Mouse (Mus musculus) E14TG2a.4 (cell line): ENCODE results near the gene Rnf39.

Experiments
- H3K27me3 ChIP-seq: 2 replicates; pipeline ENCODE4 v1.6.1; 2014; ENCODE audit warnings: low read length, control low read depth; ENCODE audit not compliant: insufficient read depth
- H3K36me3 ChIP-seq: 2 replicates; pipeline ENCODE4 v1.6.1; 2014; ENCODE audit warnings: low read length, control low read depth; ENCODE audit not compliant: insufficient read depth
- H3K4me1 ChIP-seq: replicated peaks from 2 replicates; pipeline ENCODE4 v1.6.1; 2014; ENCODE audit warnings: low read depth, low read length, control low read depth
- H3K4me3 ChIP-seq: replicated peaks from 2 replicates; pipeline ENCODE4 v1.5.1; 2014; ENCODE audit warnings: mild to moderate bottlenecking, low read length
- H3K9me3 ChIP-seq: 2 replicates; pipeline ENCODE4 v1.6.1; 2014; ENCODE audit warnings: low read length, control low read depth
- CTCF ChIP-seq: conservative IDR thresholded peaks from 2 replicates; pipeline ENCODE4 v1.5.1; 2014; ENCODE audit warnings: low read length
- NANOG ChIP-seq: IDR thresholded peaks from 2 replicates; pipeline ENCODE4 v1.6.1; 2014; ENCODE audit warnings: borderline replicate concordance, low read length, mixed read lengths
- POU5F1 ChIP-seq: IDR thresholded peaks from 2 replicates; pipeline ENCODE4 v1.6.1; 2014; ENCODE audit warnings: low read length, borderline replicate concordance

Gene Rnf39

DNA sequence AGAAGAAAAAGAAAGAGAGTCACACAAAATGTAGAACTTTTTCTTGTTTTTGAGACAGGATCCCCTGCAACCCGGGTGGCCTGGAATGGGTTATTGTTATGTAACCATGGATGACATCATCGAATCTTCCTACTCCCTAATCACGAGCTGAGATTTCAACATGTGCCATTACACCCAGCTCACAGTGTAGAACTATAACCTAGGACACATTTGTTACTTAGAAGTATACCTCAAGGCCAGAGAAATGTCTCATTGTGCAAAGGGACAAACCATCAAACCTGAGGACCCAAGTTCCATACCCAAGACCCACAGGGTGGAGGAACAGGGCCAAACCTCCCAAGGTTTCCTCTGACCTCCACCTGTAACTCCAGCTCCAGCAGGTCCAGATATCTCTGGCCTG lies 39.1 kb upstream of the Rnf39 start:
- no peak for TF ChIP-seq CTCF
- TF ChIP-seq NANOG = no peak
- TF ChIP-seq POU5F1 = no peak
- peaks cover 21% of the 10 kb centered on the region for H3K4me1 ChIP-seq
- no peaks in the 10 kb centered on the region for H3K36me3 ChIP-seq
- H3K27me3 ChIP-seq = no peaks in the 10 kb centered on the region
- H3K9me3 ChIP-seq = no peaks in the 10 kb centered on the region
- H3K4me3 ChIP-seq = no peak overlapping the region

DNA sequence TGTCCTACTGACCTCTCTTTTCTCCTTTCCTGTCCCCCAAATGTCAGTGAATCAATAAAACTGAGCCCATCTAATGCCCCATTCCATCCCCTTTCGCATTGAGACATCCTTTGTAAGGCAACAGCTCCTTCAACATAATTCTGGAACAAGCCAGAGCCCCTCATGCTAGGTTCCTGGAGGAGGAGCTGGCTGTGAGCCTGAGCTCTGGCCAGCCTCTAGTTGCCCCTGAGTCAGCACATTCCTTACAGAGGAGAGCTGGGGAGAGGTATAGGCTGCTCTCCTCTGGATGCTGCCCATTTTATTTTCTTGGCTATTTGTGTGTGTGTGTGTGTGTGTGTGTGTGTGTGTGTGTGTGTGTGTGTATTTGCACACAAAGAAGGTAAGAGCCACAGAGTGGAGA lies 34.5 kb upstream of the Rnf39 start:
- Histone ChIP-seq H3K27me3 (no peaks in the 10 kb centered on the region), H3K36me3 (no peaks in the 10 kb centered on the region), H3K4me3 (no peak overlapping the region), H3K9me3 (no peaks in the 10 kb centered on the region), H3K4me1 (peaks cover 16% of the 10 kb centered on the region)
- TF ChIP-seq POU5F1 (no peak), NANOG (no peak), CTCF (no peak)

DNA sequence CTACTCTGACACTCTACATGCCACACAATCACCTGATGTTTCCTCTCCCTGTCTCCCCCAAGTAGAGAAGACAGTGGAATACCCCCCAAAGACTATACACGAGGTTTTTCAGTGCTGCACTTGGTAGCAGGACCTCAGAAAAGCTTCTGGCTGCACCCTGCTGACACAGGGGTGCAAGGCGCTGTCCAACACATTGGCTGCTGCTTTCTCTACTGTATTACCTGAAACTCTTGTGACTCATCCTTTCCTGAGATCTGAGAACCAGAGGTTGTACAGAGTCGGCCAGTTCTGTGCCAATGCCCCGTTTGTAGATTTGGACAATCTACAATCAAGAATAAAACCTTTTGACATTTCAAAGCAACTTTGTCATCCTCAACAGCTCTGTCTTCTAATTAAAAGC lies 32.9 kb upstream of the Rnf39 start:
- TF ChIP-seq CTCF (no peak), NANOG (no peak), POU5F1 (no peak)
- H3K4me1 ChIP-seq = peaks cover 14% of the 10 kb centered on the region

DNA sequence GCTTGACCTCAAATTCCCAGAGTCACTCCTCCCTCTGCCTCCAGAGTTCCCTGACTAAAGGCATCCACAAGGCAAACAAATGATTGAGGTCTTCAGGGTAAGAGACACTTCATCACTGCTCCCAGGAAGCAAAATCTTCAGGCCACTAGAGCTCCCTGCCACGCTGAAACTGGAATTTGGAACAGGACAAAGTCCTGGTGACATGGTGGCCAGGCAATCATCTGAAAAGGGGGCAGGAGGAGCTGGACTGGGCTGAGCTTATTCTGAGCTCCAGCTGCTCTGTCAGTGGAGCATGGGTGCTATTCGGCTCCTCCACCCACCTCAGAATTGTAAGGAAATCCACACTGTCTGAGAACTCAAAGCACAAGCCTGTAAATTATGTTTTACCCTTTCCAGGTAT lies 30.7 kb upstream of the Rnf39 start:
- Histone ChIP-seq H3K36me3 (no peaks in the 10 kb centered on the region), H3K4me3 (no peak overlapping the region), H3K27me3 (no peaks in the 10 kb centered on the region), H3K4me1 (peaks cover 30% of the 10 kb centered on the region), H3K9me3 (no peaks in the 10 kb centered on the region)
- TF ChIP-seq CTCF = no peak
- TF ChIP-seq POU5F1 = no peak
- no peak for TF ChIP-seq NANOG

More for the DNA sequence above, 32.9 kb upstream of the Rnf39 start:
- Histone ChIP-seq H3K9me3 (no peaks in the 10 kb centered on the region), H3K27me3 (no peaks in the 10 kb centered on the region), H3K4me3 (no peak overlapping the region), H3K36me3 (no peaks in the 10 kb centered on the region)

DNA sequence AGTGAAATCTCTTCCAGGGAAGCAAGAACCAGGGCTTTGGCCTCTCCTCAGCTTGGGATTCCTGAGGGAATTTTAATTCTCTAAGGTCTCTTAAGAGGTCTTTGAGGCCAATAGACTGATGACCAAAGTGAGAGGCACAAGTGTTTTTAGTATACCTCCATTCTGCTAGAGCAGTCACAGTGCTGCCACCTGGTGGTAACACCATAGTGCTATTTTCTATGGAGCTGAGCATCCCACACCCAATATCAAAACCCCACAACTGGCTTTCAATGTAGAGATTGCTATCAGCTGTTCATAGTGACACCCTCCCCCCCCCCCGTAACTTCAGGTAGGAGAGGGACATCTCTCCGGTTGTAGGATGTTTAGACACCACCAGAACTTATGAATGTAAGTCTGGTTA lies 28.6 kb upstream of the Rnf39 start:
- peaks cover 26% of the 10 kb centered on the region for H3K4me1 ChIP-seq
- H3K36me3 ChIP-seq = no peaks in the 10 kb centered on the region
- no peaks in the 10 kb centered on the region for H3K9me3 ChIP-seq
- H3K27me3 ChIP-seq = no peaks in the 10 kb centered on the region
- TF ChIP-seq POU5F1 (no peak), NANOG (no peak), CTCF (peak; percentile 55)
- H3K4me3 ChIP-seq = no peak overlapping the region

DNA sequence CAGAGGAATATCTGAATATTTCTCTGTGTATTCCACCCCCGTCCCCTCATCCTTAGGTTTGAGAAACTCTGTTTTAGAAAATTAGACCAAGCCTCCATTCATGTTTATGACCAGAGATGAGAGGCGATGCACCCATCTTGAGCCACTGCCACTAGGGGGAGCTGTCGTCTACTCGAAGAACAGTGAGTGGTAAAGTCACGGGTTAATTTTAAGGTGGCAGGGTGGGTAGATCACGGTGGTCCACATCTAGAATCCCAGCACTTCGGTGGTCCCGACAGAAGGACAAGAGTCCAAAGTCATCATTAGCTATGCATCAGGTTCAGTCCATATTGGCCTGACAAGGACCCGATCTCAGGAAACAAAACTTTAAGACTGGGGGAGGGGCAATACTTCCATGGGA lies 27.6 kb upstream of the Rnf39 start:
- Histone ChIP-seq H3K4me1 (peaks cover 26% of the 10 kb centered on the region), H3K36me3 (no peaks in the 10 kb centered on the region), H3K9me3 (no peaks in the 10 kb centered on the region), H3K27me3 (no peaks in the 10 kb centered on the region), H3K4me3 (no peak overlapping the region)
- TF ChIP-seq POU5F1 (no peak), CTCF (peak; percentile 77)

DNA sequence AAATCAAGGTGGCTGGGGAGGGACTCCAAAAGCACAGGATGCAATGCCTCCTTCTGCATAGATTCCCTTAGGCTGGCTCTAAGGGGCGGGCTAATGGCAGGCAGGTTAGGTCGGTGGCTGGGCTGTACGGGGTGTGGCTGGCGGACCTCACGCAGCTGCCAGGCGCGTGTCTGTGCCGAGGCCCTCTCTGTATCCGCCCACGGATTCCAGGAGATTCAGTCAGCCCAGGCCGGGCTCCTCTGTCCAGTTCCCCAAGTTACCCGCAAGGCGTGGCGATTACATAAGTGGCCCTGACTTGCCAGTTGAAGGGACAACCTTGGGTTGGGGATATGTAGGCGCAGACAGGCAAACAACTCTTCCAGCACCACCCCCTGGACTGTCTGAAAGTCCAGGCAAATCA lies 22.5 kb upstream of the Rnf39 start:
- Histone ChIP-seq H3K36me3 (no peaks in the 10 kb centered on the region), H3K4me1 (peaks cover 52% of the 10 kb centered on the region), H3K4me3 (peak overlapping the region; percentile 61), H3K27me3 (no peaks in the 10 kb centered on the region), H3K9me3 (no peaks in the 10 kb centered on the region)
- no peak for TF ChIP-seq NANOG
- TF ChIP-seq CTCF = no peak
- no peak for TF ChIP-seq POU5F1

DNA sequence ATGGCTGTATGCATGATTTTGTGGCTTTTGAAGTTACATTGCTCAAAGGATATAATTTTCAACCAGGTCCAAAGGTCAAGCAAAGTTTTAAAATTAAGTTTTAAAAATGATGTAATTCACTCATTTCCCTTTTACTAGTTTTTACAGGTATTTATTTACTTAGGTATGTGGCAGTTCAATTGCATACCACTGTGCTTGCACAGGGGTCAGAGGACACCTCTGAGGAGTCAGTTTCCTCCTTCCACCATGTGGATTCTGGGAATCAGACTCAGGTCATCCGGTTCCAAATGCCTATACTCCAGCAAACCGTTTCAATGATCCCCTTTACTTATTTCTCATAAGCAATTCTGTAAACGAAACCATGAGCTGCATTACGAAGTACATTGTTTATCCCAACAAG lies 20.0 kb upstream of the Rnf39 start:
- no peaks in the 10 kb centered on the region for H3K36me3 ChIP-seq

DNA sequence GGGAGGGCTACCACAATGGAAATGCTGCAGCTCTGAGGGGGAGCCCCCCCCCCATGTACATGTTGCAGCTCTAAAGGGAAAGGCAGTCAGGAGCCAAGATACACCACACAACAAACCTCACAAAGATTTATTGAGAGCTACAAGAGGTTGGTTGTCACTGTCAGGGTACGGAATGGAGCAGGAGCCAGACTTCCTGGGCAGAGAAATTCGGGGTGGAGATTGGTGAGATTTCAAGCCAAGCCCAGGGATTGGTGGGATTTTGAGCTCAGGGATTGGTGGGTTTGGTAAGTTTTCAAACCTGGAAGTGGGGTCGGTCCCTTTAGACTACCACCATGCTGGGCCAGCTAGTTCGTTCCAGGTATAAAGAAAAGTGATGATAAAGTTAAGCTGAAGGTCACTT lies 19.2 kb upstream of the Rnf39 start:
- H3K4me3 ChIP-seq = peak overlapping the region; percentile 74
- peaks cover 46% of the 10 kb centered on the region for H3K4me1 ChIP-seq
- TF ChIP-seq CTCF (no peak), NANOG (no peak), POU5F1 (no peak)
- no peaks in the 10 kb centered on the region for H3K27me3 ChIP-seq
- no peaks in the 10 kb centered on the region for H3K9me3 ChIP-seq
- H3K36me3 ChIP-seq = no peaks in the 10 kb centered on the region

More for the DNA sequence above, 20.0 kb upstream of the Rnf39 start:
- peaks cover 42% of the 10 kb centered on the region for H3K4me1 ChIP-seq
- H3K4me3 ChIP-seq = peak overlapping the region; percentile 74
- no peaks in the 10 kb centered on the region for H3K9me3 ChIP-seq
- H3K27me3 ChIP-seq = no peaks in the 10 kb centered on the region
- TF ChIP-seq NANOG (no peak), CTCF (no peak), POU5F1 (no peak)
